Mouse (Mus musculus) granulocyte monocyte progenitor cell, adult 5-6 weeks (primary cell): ENCODE measurements at regions not wholly inside any gene's neighbourhood (a gene's known extent, or its start where the extent isn't known, plus 50 kb on each side); places are given as distances from the start of the nearest gene placed in this dataset.

Experiments used
- ATAC-seq: replicated peaks from 2 replicates; pipeline ENCODE4 v1.8.0; 2016; ENCODE audit warnings: mild to moderate bottlenecking, moderate TSS enrichment, inconsistent platforms; ENCODE audit not compliant: poor library complexity, severe bottlenecking

- ATAC-seq: no peak
These were observed 108.1 kb downstream of the Gm10184 start for GRCm38 (mm10) chr17:89802148-89802547.

- no peak for ATAC-seq
These were observed 132.7 kb downstream of the Gm10184 start for GRCm38 (mm10) chr17:89777570-89777969.

GRCm38 (mm10) chr17:89766229-89766875 is 143.9 kb downstream of the Gm10184 start:
- ATAC-seq: no peak

- ATAC-seq: no peak
These were observed 172.8 kb downstream of the Gm10184 start for GRCm38 (mm10) chr17:89737418-89737817.

GRCm38 (mm10) chr17:89725534-89725933 is 184.7 kb downstream of the Gm10184 start:
- ATAC-seq: peak; percentile 67; the same call in 1 of the 2 replicates

GRCm38 (mm10) chr17:89681798-89682197 is 228.5 kb downstream of the Gm10184 start:
- ATAC-seq: no peak

- no peak for ATAC-seq
These were observed 251.9 kb downstream of the Gm10184 start for GRCm38 (mm10) chr17:89658326-89658725.

GRCm38 (mm10) chr17:89656211-89656610 is 254.0 kb downstream of the Gm10184 start:
- no peak for ATAC-seq

GRCm38 (mm10) chr17:89654089-89654813 is 256.0 kb downstream of the Gm10184 start:
- ATAC-seq: peak; percentile 69

- no peak for ATAC-seq
These were observed 264.2 kb downstream of the Gm10184 start for GRCm38 (mm10) chr17:89646000-89646399.
